Mouse (Mus musculus): Measurements from ENCODE around the gene 9030612E09Rik. TPM values are rescaled to one million over a fixed set of nuclear protein-coding genes. Genes with fewer than 3 reads are reported as not detected.

Gene 9030612E09Rik
- total and polyA plus RNA-seq, 2 experiments from 2014 or later = 2.2 to 2.4 TPM

DNA sequence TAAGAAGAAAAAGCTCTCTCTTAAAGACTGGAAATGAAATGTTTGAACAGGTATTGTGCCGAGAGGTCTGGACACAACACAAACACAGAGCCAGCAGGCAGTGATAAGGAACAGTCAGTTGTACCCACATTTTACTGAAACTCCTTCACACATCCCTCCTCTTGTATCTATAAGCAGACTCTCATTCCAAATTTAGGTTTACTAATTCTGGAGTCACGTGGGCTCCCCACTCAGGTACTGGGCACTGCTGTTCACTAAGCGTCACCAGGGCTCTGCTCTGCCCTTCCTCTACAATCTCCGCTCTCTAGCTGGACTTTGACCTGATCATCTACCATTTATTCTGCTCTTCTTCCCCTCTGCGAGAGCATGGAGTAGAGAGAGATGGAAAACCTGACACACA is 15.6 kb upstream of the 9030612E09Rik start:
- Histone ChIP-seq H3K4me3 (ENCODE audit: low read depth, low read length) (no peak overlapping the region), H3K9me3 (ENCODE audit: low read length) (no peaks in the 10 kb centered on the region), H3K27ac (ENCODE audit: low read depth, low read length) (no peak overlapping the region), H3K9ac (no peak overlapping the region), H3K27me3 (ENCODE audit: insufficient read depth, low read length) (no peaks in the 10 kb centered on the region), H3K36me3 (ENCODE audit: insufficient read depth) (peaks cover 18% of the 10 kb centered on the region), H3K4me1 (ENCODE audit: insufficient read depth) (peaks cover 8% of the 10 kb centered on the region), H3K4me2 (ENCODE audit: low read depth) (no peak overlapping the region)
- TF ChIP-seq CTCF (IDR thresholded peaks at IDR 0.05; ENCODE audit: low read depth) = no peak
- ATAC-seq = no peak
- DNase-seq = no peak
- whole genome bisulfite sequencing = 87% methylated on average over 5 of the region's 5 CpGs

DNA sequence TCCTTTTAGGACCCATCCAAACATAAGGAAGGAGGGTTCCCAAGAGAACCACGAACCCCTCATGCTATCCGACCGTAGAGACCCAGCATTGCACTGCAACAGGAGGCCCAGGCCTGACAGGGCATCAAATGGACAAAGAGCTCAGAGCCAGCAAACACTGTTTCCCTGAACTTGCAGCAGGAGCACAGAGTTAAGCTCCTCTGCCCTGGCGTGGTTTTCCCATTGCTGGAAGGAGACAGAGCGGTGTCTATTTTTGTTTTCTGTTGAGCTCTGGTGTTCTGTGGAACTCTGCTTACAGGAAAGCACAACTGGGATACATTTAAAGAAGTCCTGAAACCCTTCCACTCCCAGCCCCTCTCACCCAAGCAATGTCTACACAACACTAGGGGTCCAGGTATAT is 15.2 kb upstream of the 9030612E09Rik start:
- DNase-seq = no peak
- Histone ChIP-seq H3K27me3 (ENCODE audit: insufficient read depth, low read length) (no peaks in the 10 kb centered on the region), H3K9me3 (ENCODE audit: low read length) (no peaks in the 10 kb centered on the region), H3K27ac (ENCODE audit: low read depth, low read length) (no peak overlapping the region), H3K4me2 (ENCODE audit: low read depth) (no peak overlapping the region), H3K4me3 (ENCODE audit: low read depth, low read length) (no peak overlapping the region), H3K4me1 (ENCODE audit: insufficient read depth) (peaks cover 8% of the 10 kb centered on the region), H3K9ac (no peak overlapping the region), H3K36me3 (ENCODE audit: insufficient read depth) (peaks cover 18% of the 10 kb centered on the region)
- WGBS = 83% methylated on average over 5 of the region's 5 CpGs
- no peak for TF ChIP-seq CTCF (IDR thresholded peaks at IDR 0.05; ENCODE audit: low read depth)
- ATAC-seq = no peak

DNA sequence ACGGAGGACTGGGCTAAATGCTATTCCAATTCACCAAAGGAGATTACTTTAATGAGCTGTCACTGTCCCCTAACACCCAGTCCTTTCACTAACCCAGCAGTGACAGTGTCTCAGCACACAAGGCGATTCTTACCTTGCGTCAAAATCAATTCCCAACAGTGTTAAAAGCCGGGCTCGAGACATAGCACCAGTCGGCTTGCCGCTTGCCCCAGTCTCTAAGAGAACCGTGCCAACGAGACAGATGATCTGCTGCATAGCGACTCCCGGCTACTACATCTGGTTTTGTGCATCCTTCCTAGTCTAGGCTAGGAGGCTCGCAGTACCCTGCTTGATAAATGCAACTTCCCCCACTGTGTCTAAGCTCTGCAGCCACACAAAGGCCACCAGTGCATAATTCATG is 12.2 kb upstream of the 9030612E09Rik start:
- H3K4me1 ChIP-seq (ENCODE audit: insufficient read depth) = no peaks in the 10 kb centered on the region; the same call in 1 of the 2 replicates
- H3K4me2 ChIP-seq (ENCODE audit: low read depth) = no peak overlapping the region
- H3K4me3 ChIP-seq (ENCODE audit: low read depth, low read length) = no peak overlapping the region
- H3K36me3 ChIP-seq (ENCODE audit: insufficient read depth) = peaks cover 12% of the 10 kb centered on the region; the same call in 1 of the 2 replicates
- ATAC-seq (no peak), DNase-seq (no peak)
- no peaks in the 10 kb centered on the region for H3K9me3 ChIP-seq (ENCODE audit: low read length)
- H3K27ac ChIP-seq (ENCODE audit: low read depth, low read length) = no peak overlapping the region
- no peaks in the 10 kb centered on the region for H3K27me3 ChIP-seq (ENCODE audit: insufficient read depth, low read length)
- 82% methylated on average over 12 of the region's 12 CpGs for WGBS
- TF ChIP-seq CTCF (IDR thresholded peaks at IDR 0.05; ENCODE audit: low read depth) = no peak
- H3K9ac ChIP-seq = no peak overlapping the region

DNA sequence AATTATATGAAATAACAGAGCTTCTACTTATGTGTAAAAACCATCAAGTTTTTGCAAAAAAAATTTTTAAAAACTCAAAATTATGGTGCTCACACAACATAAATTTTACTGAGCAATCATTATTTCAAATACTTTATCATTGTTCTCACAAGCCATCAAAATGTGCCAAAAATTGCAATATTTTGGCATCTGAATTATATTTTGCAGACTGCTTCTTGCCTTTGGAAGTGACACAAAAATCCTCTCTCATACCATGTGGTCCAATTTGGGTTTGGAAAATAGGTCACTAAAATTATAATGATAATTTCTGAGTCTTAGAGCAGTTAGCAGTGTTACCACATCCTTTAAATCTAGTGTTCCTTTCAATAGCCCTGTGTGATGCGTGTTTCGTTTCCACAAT is 10.1 kb upstream of the 9030612E09Rik start:
- ATAC-seq = no peak
- DNase-seq = no peak
- WGBS = 89% methylated on average over 2 of the region's 2 CpGs
- Histone ChIP-seq H3K4me2 (ENCODE audit: low read depth) (no peak overlapping the region), H3K9ac (no peak overlapping the region), H3K9me3 (ENCODE audit: low read length) (no peaks in the 10 kb centered on the region), H3K36me3 (ENCODE audit: insufficient read depth) (0 out of 2 replicates have a peak, but pooled peaks cover 2% of the 10 kb centered on the region), H3K4me3 (ENCODE audit: low read depth, low read length) (no peak overlapping the region), H3K4me1 (ENCODE audit: insufficient read depth) (peaks cover 5% of the 10 kb centered on the region; the same call in 1 of the 2 replicates), H3K27ac (ENCODE audit: low read depth, low read length) (no peak overlapping the region), H3K27me3 (ENCODE audit: insufficient read depth, low read length) (no peaks in the 10 kb centered on the region)
- no peak for TF ChIP-seq CTCF (IDR thresholded peaks at IDR 0.05; ENCODE audit: low read depth)

DNA sequence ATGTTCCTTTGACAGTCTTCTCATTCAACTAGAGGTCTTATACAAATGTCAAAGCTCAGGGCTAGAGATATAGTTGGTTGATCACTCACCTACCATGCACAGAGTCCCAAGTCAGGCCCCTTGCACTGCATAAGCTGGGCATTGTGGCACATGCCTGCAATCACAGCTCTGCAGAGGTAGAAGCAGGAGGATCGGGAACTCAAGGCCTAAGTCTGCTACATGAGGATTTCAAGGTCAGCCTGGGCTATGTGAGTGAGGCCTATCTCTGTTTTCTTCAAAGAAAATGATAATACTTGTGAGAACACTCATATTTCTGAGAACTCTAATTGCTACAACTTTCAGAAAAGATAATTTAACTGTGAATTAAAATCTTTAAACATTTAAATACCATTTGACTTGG is 8.4 kb upstream of the 9030612E09Rik start:
- ATAC-seq (no peak), DNase-seq (no peak)
- Histone ChIP-seq H3K4me3 (ENCODE audit: low read depth, low read length) (no peak overlapping the region), H3K27me3 (ENCODE audit: insufficient read depth, low read length) (no peaks in the 10 kb centered on the region), H3K4me1 (ENCODE audit: insufficient read depth) (peaks cover 5% of the 10 kb centered on the region; the same call in 1 of the 2 replicates), H3K27ac (ENCODE audit: low read depth, low read length) (no peak overlapping the region), H3K4me2 (ENCODE audit: low read depth) (no peak overlapping the region), H3K9ac (no peak overlapping the region), H3K9me3 (ENCODE audit: low read length) (no peaks in the 10 kb centered on the region), H3K36me3 (ENCODE audit: insufficient read depth) (no peaks in the 10 kb centered on the region)
- TF ChIP-seq CTCF (IDR thresholded peaks at IDR 0.05; ENCODE audit: low read depth) = no peak
- 92% methylated on average over 1 of the region's 1 CpGs for WGBS

DNA sequence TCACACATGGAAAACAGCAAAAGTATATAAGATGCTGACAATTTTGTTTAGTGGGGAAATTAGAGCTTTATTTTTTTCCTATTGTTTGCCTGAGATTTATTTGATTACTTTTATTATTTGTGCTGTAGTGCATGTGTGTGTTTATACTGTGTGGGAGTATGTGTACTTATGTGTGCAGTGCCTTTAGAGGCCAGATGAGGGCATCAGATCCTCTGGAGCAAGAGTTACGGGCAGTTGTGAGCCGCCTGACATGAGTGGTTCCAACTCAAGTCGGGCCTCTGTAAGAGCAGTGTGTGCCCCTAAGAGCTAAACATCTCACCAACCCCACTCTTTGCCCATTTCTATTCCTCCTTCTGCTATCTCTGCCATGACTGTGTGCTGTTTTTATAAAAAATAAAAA is 7.7 kb upstream of the 9030612E09Rik start:
- H3K4me1 ChIP-seq (ENCODE audit: insufficient read depth) = peaks cover 10% of the 10 kb centered on the region; the same call in 1 of the 2 replicates
- H3K36me3 ChIP-seq (ENCODE audit: insufficient read depth) = no peaks in the 10 kb centered on the region
- no peak overlapping the region for H3K4me2 ChIP-seq (ENCODE audit: low read depth)
- H3K4me3 ChIP-seq (ENCODE audit: low read depth, low read length) = no peak overlapping the region
- no peaks in the 10 kb centered on the region for H3K27me3 ChIP-seq (ENCODE audit: insufficient read depth, low read length)
- TF ChIP-seq CTCF (IDR thresholded peaks at IDR 0.05; ENCODE audit: low read depth) = no peak; the same call in 1 of the 2 replicates
- no peak overlapping the region for H3K27ac ChIP-seq (ENCODE audit: low read depth, low read length)
- H3K9me3 ChIP-seq (ENCODE audit: low read length) = no peaks in the 10 kb centered on the region
- ATAC-seq = no peak
- H3K9ac ChIP-seq = no peak overlapping the region
- DNase-seq = no peak
- WGBS = 94% methylated on average over 3 of the region's 3 CpGs

DNA sequence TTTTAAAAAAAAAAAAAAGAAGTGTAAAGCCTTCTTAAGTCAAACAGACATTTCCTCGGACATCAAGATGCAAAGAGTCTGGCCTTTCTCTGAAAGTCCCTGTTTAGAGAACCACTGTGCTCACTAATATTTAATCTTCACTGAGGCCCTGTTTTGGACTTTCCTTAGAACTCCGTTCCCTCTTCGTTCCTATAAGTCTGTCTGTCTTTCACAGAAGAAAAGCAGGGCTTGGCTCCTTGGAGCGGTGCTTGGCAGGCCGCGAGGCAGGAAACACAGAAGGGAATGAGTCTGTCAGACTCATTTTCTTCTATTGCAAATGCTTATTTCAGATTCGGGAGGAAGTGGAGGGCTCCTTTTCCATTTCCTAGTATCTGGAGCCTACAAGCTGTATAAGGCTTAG is 5.7 kb upstream of the 9030612E09Rik start:
- no peak for DNase-seq
- Histone ChIP-seq H3K4me2 (ENCODE audit: low read depth) (peak overlapping the region; percentile 22), H3K27ac (ENCODE audit: low read depth, low read length) (no peak overlapping the region), H3K4me3 (ENCODE audit: low read depth, low read length) (no peak overlapping the region), H3K4me1 (ENCODE audit: insufficient read depth) (peaks cover 11% of the 10 kb centered on the region; the same call in 1 of the 2 replicates), H3K27me3 (ENCODE audit: insufficient read depth, low read length) (no peaks in the 10 kb centered on the region), H3K36me3 (ENCODE audit: insufficient read depth) (no peaks in the 10 kb centered on the region), H3K9ac (0 out of 2 replicates have a peak overlapping the region, but pooled peaks have one; percentile 0), H3K9me3 (ENCODE audit: low read length) (no peaks in the 10 kb centered on the region)
- 48% methylated on average over 7 of the region's 7 CpGs for WGBS
- no peak for TF ChIP-seq CTCF (IDR thresholded peaks at IDR 0.05; ENCODE audit: low read depth)
- ATAC-seq = no peak

Data from forebrain, postnatal 0 days (tissue).